Comparison of ENCODE assay signal across 32 mouse cellular contexts in genomic region chr12:51712685-51713084, GRCm38 (mm10). TPM values are rescaled to one million over a fixed set of nuclear protein-coding genes. Genes with fewer than 3 reads are reported as not detected.
DNase-seq lines count a peak whose midpoint lies in the region; ATAC-seq and TF ChIP-seq lines count a peak whose summit lies in the region.
"Had no signal": no experiment of that assay in that cellular context is flagged by ENCODE, and none has a peak within 500 bp of the region (broad histone marks: within the 10 kb centered on the region; RNA-seq: fewer than 3 reads in every experiment).

No protein-coding gene starts in this region.

- no peak overlapping the region for H3K4me3 ChIP-seq in kidney, adult 2 months (ENCODE audit: insufficient read depth, low read depth, low read length)
- H3K4me3 ChIP-seq in kidney, embryonic 16.5 days (ENCODE audit: low read length) = no peak overlapping the region
- H3K4me3 ChIP-seq: heart, embryonic 12.5 days; hindbrain, embryonic 10.5 days; limb, embryonic 12.5 days; midbrain, embryonic 10.5 days; myocyte; neural tube, embryonic 13.5 days; stomach, embryonic 15.5 days had no signal

- no peaks in the 10 kb centered on the region for H3K27me3 ChIP-seq in kidney, adult 2 months (replicated peaks; ENCODE audit: control insufficient read depth, insufficient read depth, low read length)
- no peaks in the 10 kb centered on the region for H3K27me3 ChIP-seq in kidney, embryonic 16.5 days (ENCODE audit: insufficient read depth, low read length)
- H3K27me3 ChIP-seq: CH12.LX; heart, embryonic 12.5 days; limb, embryonic 12.5 days; neural tube, embryonic 13.5 days; stomach, embryonic 15.5 days had no signal

- TF ChIP-seq POLR2A in kidney, adult 2 months (IDR thresholded peaks at IDR 0.05; ENCODE audit: low read depth, low read length) = no peak

- H3K36me3 ChIP-seq in kidney, adult 2 months (ENCODE audit: control insufficient read depth, insufficient read depth, low read length) = no peaks in the 10 kb centered on the region
- H3K36me3 ChIP-seq in kidney, embryonic 16.5 days (ENCODE audit: insufficient read depth, low read length) = no peaks in the 10 kb centered on the region
- H3K36me3 ChIP-seq: G1E; heart, embryonic 12.5 days; limb, embryonic 12.5 days; neural tube, embryonic 13.5 days; stomach, embryonic 15.5 days had no signal

- no peak for ATAC-seq in kidney, embryonic 16.5 days (ENCODE audit: low FRiP score, low TSS enrichment)
- ATAC-seq: forebrain, embryonic 14.5 days; hindbrain, embryonic 16.5 days; intestine, embryonic 16.5 days; liver, postnatal 0 days; lung, postnatal 0 days; midbrain, embryonic 16.5 days had no signal

- H3K4me2 ChIP-seq in kidney, embryonic 16.5 days (replicated peaks; ENCODE audit: low read depth, low read length) = no peak overlapping the region
- H3K4me2 ChIP-seq: heart, embryonic 12.5 days; limb, embryonic 12.5 days; liver, embryonic 11.5 days; neural tube, embryonic 13.5 days; stomach, embryonic 15.5 days had no signal

- no peaks in the 10 kb centered on the region for H3K9me3 ChIP-seq in kidney, embryonic 16.5 days (ENCODE audit: low read length)
- H3K9me3 ChIP-seq: G1E; heart, embryonic 12.5 days; hindbrain, embryonic 10.5 days; midbrain, embryonic 10.5 days; neural tube, embryonic 13.5 days; stomach, embryonic 15.5 days had no signal

- WGBS in kidney, adult 2 months = 38% methylated on average over 1 of the region's 1 CpGs
- 71% methylated on average over 1 of the region's 1 CpGs for WGBS in kidney, embryonic 16.5 days

- no peak for TF ChIP-seq CTCF in kidney, adult 2 months (conservative IDR thresholded peaks at IDR 0.05; ENCODE audit: insufficient read depth, insufficient read length, low read depth, low read length)

- DNase-seq in cerebellum, adult 8-10 months = peak; percentile 23
- no peak for DNase-seq in cerebellum, postnatal 4 days (ENCODE audit: low spot score in 2 of 2)
- peak; percentile 75 for DNase-seq in kidney, adult 2 months
- peak; percentile 38 for DNase-seq in cerebellum, adult 9-11 months
- peak; percentile 59 for DNase-seq in kidney, postnatal 36 days
- DNase-seq in right cerebral cortex, adult 18-20 months = no peak
- DNase-seq: adrenal gland, adult 8-10 months; B cell, adult 2 months; gastrocnemius, postnatal 10 days; heart, postnatal 10 days; layer of hippocampus, postnatal 36 days; liver, postnatal 0 days; retina, postnatal 1 day; right cerebral cortex, postnatal 4 days; thymus, postnatal 25 days had no signal

- no peak overlapping the region for H3K27ac ChIP-seq in kidney, adult 2 months (ENCODE audit: insufficient read depth, low read depth, low read length)
- H3K27ac ChIP-seq in kidney, embryonic 16.5 days (ENCODE audit: low read length) = no peak overlapping the region
- H3K27ac ChIP-seq: hindbrain, embryonic 10.5 days; limb, embryonic 12.5 days; macrophage; midbrain, embryonic 10.5 days; neural tube, embryonic 13.5 days; stomach, embryonic 15.5 days had no signal

- H3K9ac ChIP-seq in kidney, embryonic 16.5 days (replicated peaks; ENCODE audit: low read length) = no peak overlapping the region
- H3K9ac ChIP-seq: heart, embryonic 12.5 days; limb, embryonic 12.5 days; liver, postnatal 0 days; neural tube, embryonic 13.5 days; stomach, embryonic 15.5 days had no signal

- peaks cover 5% of the 10 kb centered on the region; the same call in 1 of the 2 replicates for H3K4me1 ChIP-seq in kidney, adult 2 months (ENCODE audit: control insufficient read depth, insufficient read depth, low read length)
- H3K4me1 ChIP-seq in kidney, embryonic 16.5 days (ENCODE audit: insufficient read depth, low read length) = peaks cover 17% of the 10 kb centered on the region
- H3K4me1 ChIP-seq: neural tube, embryonic 13.5 days had no signal

RNA-seq across cellular contexts. Expression of gene Strn3, which starts 21.0 kb away (rescaled TPM):
- 13.0 and 15.7 TPM in 2 replicates for polyA plus RNA-seq in kidney, adult 2 months (2012; rRNA removed)
- polyA plus RNA-seq in kidney, embryonic 16.5 days (2015; fragmentation: Nextera tagmentation; extraction: Ambion mirVana) = 38.5 and 41.8 TPM in 2 replicates

RNA-seq across cellular contexts. Expression of gene Ap4s1, which starts 21.9 kb away (rescaled TPM):
- 11.7 and 12.1 TPM in 2 replicates for polyA plus RNA-seq in kidney, adult 2 months (2012; rRNA removed)
- 28.3 and 30.0 TPM in 2 replicates for polyA plus RNA-seq in kidney, embryonic 16.5 days (2015; fragmentation: Nextera tagmentation; extraction: Ambion mirVana)

Comparison
In these comparisons a context has a peak if more than half of its experiments do, and no peak if none do; other contexts are left out.
1. DNase-seq: peak in cerebellum, adult 8-10 months (single experiment), kidney, adult 2 months (single experiment), cerebellum, adult 9-11 months (single experiment) and kidney, postnatal 36 days (2 of 2); none in cerebellum, postnatal 4 days (0 of 2) and right cerebral cortex, adult 18-20 months (single experiment).